Mouse (Mus musculus) ES-E14 (cell line): ENCODE measurements around the gene Kdm4b. TPM values are rescaled to one million over a fixed set of nuclear protein-coding genes. Genes with fewer than 3 reads are reported as not detected.

ENCODE experiments used
- DNase-seq: peaks from one replicate; pipeline ENCODE4 v3.0.0-alpha.2; 2013; ENCODE audit warnings: low read depth, low spot score
- H3K27ac ChIP-seq: 2 replicates; pipeline ENCODE4 v1.5.1; 2012; ENCODE audit warnings: low read depth, mild to moderate bottlenecking, low read length, moderate library complexity, mixed read lengths; ENCODE audit not compliant: poor library complexity, insufficient read depth, severe bottlenecking
- H3K36me3 ChIP-seq: 2 replicates; pipeline ENCODE4 v1.6.1; 2012; ENCODE audit warnings: mild to moderate bottlenecking, low read length, moderate library complexity, mixed read lengths; ENCODE audit not compliant: control insufficient read depth, poor library complexity, insufficient read depth, severe bottlenecking
- H3K4me1 ChIP-seq, 2 experiments: fragments of 150-350 bp in 1 of 2; sonication (generic) in 1 of 2; 2 replicates each; pipeline ENCODE4 v1.6.1; 2012; ENCODE audit warnings: low read length in 2 of 2, mild to moderate bottlenecking in 1 of 2, mixed read lengths in 1 of 2; ENCODE audit not compliant: control insufficient read depth in 2 of 2, insufficient read depth in 2 of 2, poor library complexity in 1 of 2
- H3K4me3 ChIP-seq, 2 experiments: fragments of 150-350 bp in 1 of 2; sonication (generic) in 1 of 2; 2 replicates each; pipeline ENCODE4 v1.5.1; 2012; ENCODE audit warnings: low read length in 2 of 2, low read depth in 1 of 2, mild to moderate bottlenecking in 1 of 2, mixed read lengths in 1 of 2; ENCODE audit not compliant: insufficient read depth in 1 of 2, poor library complexity in 1 of 2, severe bottlenecking in 1 of 2
- H3K9ac ChIP-seq: 2 replicates; pipeline ENCODE4 v1.6.1; 2012; ENCODE audit warnings: low read depth, mild to moderate bottlenecking, low read length, mixed read lengths; ENCODE audit not compliant: poor library complexity, insufficient read depth, severe bottlenecking
- H3K9me3 ChIP-seq: fragments of 150-350 bp; sonication (generic); 2 replicates; pipeline ENCODE4 v1.6.1; 2012; ENCODE audit warnings: low read depth, mild to moderate bottlenecking, low read length; ENCODE audit not compliant: control insufficient read depth, insufficient read depth
- CHD2 ChIP-seq: IDR thresholded peaks from 2 replicates; pipeline ENCODE4 v1.6.1; 2014; ENCODE audit warnings: mild to moderate bottlenecking, low read depth, low read length, inconsistent platforms
- HCFC1 ChIP-seq: IDR thresholded peaks from 2 replicates; pipeline ENCODE4 v1.6.1; 2012; ENCODE audit warnings: low read length, inconsistent platforms, borderline replicate concordance; ENCODE audit not compliant: insufficient read depth
- MAFK ChIP-seq: IDR thresholded peaks from 2 replicates; pipeline ENCODE4 v1.6.1; 2014; ENCODE audit warnings: mild to moderate bottlenecking, low read depth, low read length, inconsistent platforms; ENCODE audit not compliant: insufficient read depth
- ZC3H11A ChIP-seq: IDR thresholded peaks from 2 replicates; pipeline ENCODE4 v1.6.1; 2012; ENCODE audit warnings: low read depth, mild to moderate bottlenecking, inconsistent platforms, low read length, borderline replicate concordance
- ZNF384 ChIP-seq: IDR thresholded peaks from 2 replicates; pipeline ENCODE4 v1.6.1; 2012; ENCODE audit warnings: low read depth, low read length, inconsistent platforms
- in situ Hi-C, 2 experiments: fragments of 600-800 bp; cut with MboI; formaldehyde crosslinking; loops; one replicate each; pipeline ENCODE4 v1.15.1; 2025; ENCODE audit warnings: low sequenced_read_pairs in 2 of 2, inconsistent platforms in 1 of 2; ENCODE audit not compliant: unreplicated experiment in 2 of 2
- total RNA-seq: library from RNA; depleted of rRNA; stranded (reverse); fragments of 300-350 nt; gene quantifications from 2 replicates; pipeline ENCODE4 v1.2.3, GENCODE M21; 2012

Kdm4b gene
- total RNA-seq, 1 experiment: 21.1 TPM

DNA sequence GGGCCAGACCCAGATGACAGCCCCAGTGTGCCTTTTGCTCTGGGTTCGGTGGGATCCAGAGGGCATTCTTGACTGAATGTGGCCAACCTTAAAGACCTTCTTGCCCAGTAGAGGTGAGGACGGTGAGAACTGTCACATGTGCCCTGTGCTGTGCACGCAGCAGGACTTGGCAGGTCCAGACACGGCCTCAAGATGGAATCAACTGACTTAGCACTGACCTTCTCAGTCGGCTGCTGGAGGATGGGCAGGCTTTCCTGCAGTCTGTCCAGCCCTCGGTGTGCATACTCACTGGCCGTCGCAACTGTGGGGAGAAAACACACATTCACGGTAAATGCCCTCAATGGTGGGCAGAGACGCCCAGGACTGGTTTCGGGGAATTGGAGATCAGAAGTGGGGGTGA is 39.9 kb upstream of the Kdm4b start:
- H3K9ac ChIP-seq: no peak overlapping the region
- no peak overlapping the region for H3K4me3 ChIP-seq
- in situ Hi-C loops: no loop called here
- no peak for DNase-seq
- peaks cover 47% of the 10 kb centered on the region for H3K36me3 ChIP-seq
- H3K4me1 ChIP-seq: peaks cover 14 to 25% of the 10 kb centered on the region in 2 experiments
- H3K9me3 ChIP-seq: no peaks in the 10 kb centered on the region
- H3K27ac ChIP-seq: no peak overlapping the region
- TF ChIP-seq ZC3H11A (no peak), HCFC1 (no peak), MAFK (no peak), CHD2 (no peak), ZNF384 (no peak)

DNA sequence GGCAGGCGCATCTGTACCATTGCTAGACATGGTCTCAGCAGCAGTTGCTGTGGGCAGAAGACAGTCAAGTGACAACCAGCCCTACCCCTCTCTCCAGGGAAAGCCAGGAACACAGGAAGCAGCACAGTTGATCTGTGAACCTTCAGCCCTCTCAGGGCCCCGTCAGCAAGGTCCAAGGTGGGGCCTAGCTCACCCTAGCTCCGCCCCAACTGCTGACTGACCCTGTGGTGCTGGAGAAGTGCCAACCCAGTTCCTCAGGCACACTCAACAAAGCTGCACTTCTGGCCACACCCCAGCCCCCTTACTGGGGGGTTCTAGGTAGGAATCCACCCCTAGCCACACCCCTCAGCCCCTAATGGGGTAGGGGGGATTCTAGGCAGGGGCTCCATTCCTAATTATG is 38.0 kb upstream of the Kdm4b start:
- Histone ChIP-seq H3K36me3 (peaks cover 38% of the 10 kb centered on the region), H3K4me3 (peak overlapping the region; percentile 13 to 37; a peak in 2 of 4 replicates), H3K4me1 (peaks cover 13 to 39% of the 10 kb centered on the region in 2 experiments), H3K9ac (peak overlapping the region; percentile 47; the same call in 1 of the 2 replicates), H3K9me3 (no peaks in the 10 kb centered on the region), H3K27ac (peak overlapping the region; percentile 14; the same call in 1 of the 2 replicates)
- no peak for DNase-seq
- TF ChIP-seq ZNF384 (no peak), MAFK (no peak), ZC3H11A (no peak), CHD2 (no peak), HCFC1 (no peak)
- in situ Hi-C loops: no loop called here

DNA sequence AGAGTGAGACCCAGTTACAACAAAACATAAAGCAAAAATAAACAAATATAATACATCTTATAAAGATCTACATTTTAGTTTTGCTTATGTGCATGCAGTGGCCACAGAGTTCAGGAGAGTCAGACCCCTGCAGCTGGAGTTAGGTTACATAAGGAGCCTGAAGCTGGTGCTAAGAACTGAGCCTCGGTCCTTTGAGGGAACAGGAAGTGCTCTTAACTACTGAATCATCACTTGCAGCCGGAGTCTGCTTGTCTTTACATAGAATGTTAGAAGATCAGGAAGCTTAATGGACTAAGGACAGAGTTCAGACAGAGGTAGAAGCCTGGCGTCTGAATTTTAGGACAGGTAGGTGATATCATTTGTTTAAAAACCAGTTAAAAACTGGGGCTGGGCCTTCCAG is 37.0 kb upstream of the Kdm4b start:
- peak overlapping the region; percentile 73 to 80; a peak in 3 of 4 replicates for H3K4me3 ChIP-seq
- peak overlapping the region; percentile 95 for H3K27ac ChIP-seq
- H3K36me3 ChIP-seq: peaks cover 30% of the 10 kb centered on the region
- H3K9me3 ChIP-seq: no peaks in the 10 kb centered on the region
- peaks cover 13 to 37% of the 10 kb centered on the region in 2 experiments for H3K4me1 ChIP-seq
- TF ChIP-seq ZNF384: no peak
- no peak for TF ChIP-seq HCFC1
- TF ChIP-seq MAFK: no peak
- TF ChIP-seq CHD2: no peak
- TF ChIP-seq ZC3H11A: no peak
- no peak for DNase-seq
- in situ Hi-C loops: no loop called here
- no peak overlapping the region for H3K9ac ChIP-seq

DNA sequence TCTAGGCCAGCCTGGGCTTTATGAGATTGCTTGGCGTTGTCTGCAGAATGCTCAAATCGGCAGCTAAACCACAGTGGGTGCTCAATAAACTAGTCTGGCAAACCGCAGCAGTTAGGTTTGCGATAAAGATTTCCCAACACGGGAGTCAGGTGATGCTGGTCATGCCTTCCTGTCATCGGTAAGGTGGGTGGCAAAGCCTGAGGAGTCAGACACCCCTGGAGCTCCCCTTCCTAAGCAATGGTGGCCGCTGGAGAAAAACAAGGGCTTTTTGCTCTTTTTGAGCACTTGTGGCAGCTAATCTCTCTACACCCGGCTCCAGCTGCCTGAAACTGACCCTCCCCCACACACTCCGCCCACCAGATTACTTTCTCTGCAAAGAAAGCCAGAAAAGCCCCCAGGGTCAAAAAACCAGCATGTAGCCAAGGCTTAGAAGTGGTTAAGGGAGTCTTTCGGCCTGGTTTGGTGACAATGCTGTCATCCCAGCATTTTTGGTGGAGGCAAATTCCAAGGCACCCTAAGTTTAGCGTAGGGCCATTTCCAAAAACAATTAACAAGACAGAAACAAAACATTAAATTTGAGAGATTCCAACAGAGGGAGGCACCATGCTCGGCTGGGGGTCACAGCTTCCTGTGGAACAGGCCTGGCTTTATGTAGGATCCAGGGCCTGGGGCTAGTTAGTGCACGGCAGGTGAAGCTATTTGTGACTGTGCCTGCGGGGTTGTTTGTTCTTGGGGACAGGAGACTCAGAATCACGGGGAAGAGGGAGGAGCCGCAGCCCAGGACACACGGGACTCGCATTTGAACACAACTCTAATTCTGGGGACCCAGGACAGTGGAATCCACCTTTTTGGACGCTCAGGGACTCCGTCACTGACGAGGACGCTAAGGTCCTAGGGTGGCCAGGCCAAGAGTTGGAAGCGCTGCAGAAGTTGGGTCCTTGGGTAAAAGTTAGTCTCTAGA is 36.2 kb upstream of the Kdm4b start:
- DNase-seq: peak; percentile 91
- H3K36me3 ChIP-seq: peaks cover 25% of the 10 kb centered on the region
- H3K9ac ChIP-seq: peak overlapping the region; percentile 83
- in situ Hi-C loops: no loop called here
- no peaks in the 10 kb centered on the region for H3K9me3 ChIP-seq
- H3K27ac ChIP-seq: peak overlapping the region; percentile 95
- H3K4me3 ChIP-seq: peak overlapping the region; percentile 73 to 80
- peaks cover 13 to 37% of the 10 kb centered on the region in 2 experiments for H3K4me1 ChIP-seq
- TF ChIP-seq CHD2 (no peak), ZNF384 (no peak), HCFC1 (no peak), MAFK (no peak), ZC3H11A (no peak)
